In genomic region chr15:81960171-81961077, GRCm38 (mm10) we compare ENCODE assay signal across 8 mouse cellular contexts. TPM values are rescaled to one million over a fixed set of nuclear protein-coding genes. Genes with fewer than 3 reads are reported as not detected.
DNase-seq lines count a peak whose midpoint lies in the region; ATAC-seq and TF ChIP-seq lines count a peak whose summit lies in the region.

TSS of gene Pmm1 (minus strand) at chr15:81960930.

- H3K27ac ChIP-seq in hindbrain, embryonic 10.5 days, result peak within 1 kb of the TSS; percentile 92
- H3K27ac ChIP-seq in lung, postnatal 0 days (ENCODE audit: low read length), result peak within 1 kb of the TSS; percentile 82

- H3K36me3 ChIP-seq in hindbrain, embryonic 10.5 days, result peaks cover 11% of the 10 kb centered on the region; the same call in 1 of the 2 replicates
- H3K36me3 ChIP-seq in lung, postnatal 0 days (ENCODE audit: insufficient read depth, low read length), result no peaks in the 10 kb centered on the region

- H3K9ac ChIP-seq in lung, postnatal 0 days (replicated peaks; ENCODE audit: low read depth), result peak within 1 kb of the TSS; percentile 62

- peak; percentile 90 for ATAC-seq in frontal cortex, adult (ENCODE audit: low TSS enrichment)
- peak; percentile 99 for ATAC-seq in lung, postnatal 0 days

- H3K9me3 ChIP-seq in hindbrain, embryonic 10.5 days, result no peaks in the 10 kb centered on the region
- no peaks in the 10 kb centered on the region for H3K9me3 ChIP-seq in lung, postnatal 0 days (ENCODE audit: low read length)

- TF ChIP-seq CTCF in lung, postnatal 0 days (IDR thresholded peaks at IDR 0.05), result peak; percentile 82

- under 1% methylated on average over 77 of the region's 77 CpGs for WGBS in hindbrain, embryonic 10.5 days
- WGBS in lung, postnatal 0 days, result under 1% methylated on average over 60 of the region's 77 CpGs

- peak within 1 kb of the TSS; percentile 73 for H3K4me3 ChIP-seq in hindbrain, embryonic 10.5 days
- H3K4me3 ChIP-seq in lung, postnatal 0 days (ENCODE audit: low read depth, low read length), result peak within 1 kb of the TSS; percentile 59

- DNase-seq in MN1 (ENCODE audit: low spot score), result peak; percentile 100
- DNase-seq in cerebellum, adult 9-10 months, result peak; percentile 99
- DNase-seq in hindbrain, embryonic 10.5 days (ENCODE audit: low spot score), result peak; percentile 99
- peak; percentile 99 for DNase-seq in layer of hippocampus, adult 9-11 months
- peak; percentile 99 for DNase-seq in lung, postnatal 0 days (ENCODE audit: low spot score)
- peak; percentile 95 for DNase-seq in ovary, postnatal 14 days (ENCODE audit: low spot score)
- peak; percentile 100 for DNase-seq in thymus, postnatal 14 days

- H3K4me1 ChIP-seq in hindbrain, embryonic 10.5 days (replicated peaks), result peaks cover 24% of the 10 kb centered on the region
- H3K4me1 ChIP-seq in lung, postnatal 0 days (ENCODE audit: insufficient read depth, low read depth, low read length), result no peaks in the 10 kb centered on the region

- H3K27me3 ChIP-seq in hindbrain, embryonic 10.5 days (ENCODE audit: insufficient read depth, poor library complexity, severe bottlenecking), result no peaks in the 10 kb centered on the region
- no peaks in the 10 kb centered on the region for H3K27me3 ChIP-seq in lung, postnatal 0 days (replicated peaks; ENCODE audit: insufficient read depth, low read length)

- peak within 1 kb of the TSS; percentile 100 for H3K4me2 ChIP-seq in lung, postnatal 0 days (replicated peaks; ENCODE audit: low read depth, low read length)

- no peak for TF ChIP-seq EP300 in lung, postnatal 0 days (IDR thresholded peaks at IDR 0.05)

RNA-seq across cellular contexts. Expression of gene Pmm1, which starts in this region (rescaled TPM):
- polyA plus RNA-seq in hindbrain, embryonic 10.5 days (2016; fragmentation: Nextera tagmentation; extraction: Ambion mirVana), result 37.3 and 39.0 TPM in 2 replicates
- 22.1 and 23.4 TPM in 2 replicates for polyA plus RNA-seq in lung, postnatal 0 days (2015; fragmentation: Nextera tagmentation; extraction: Ambion mirVana)

Comparison
In these comparisons a context has a peak if more than half of its experiments do, and no peak if none do; other contexts are left out.
1. Peak in every context shown above with its lines: DNase-seq, ATAC-seq, H3K4me3 ChIP-seq and H3K27ac ChIP-seq.